Mouse (Mus musculus): ENCODE results near the gene Rtl10. TPM values are rescaled to one million over a fixed set of nuclear protein-coding genes. Genes with fewer than 3 reads are reported as not detected.
"Not testable (repeated sequence)": the region's sequence is repeated elsewhere in the genome, so short reads cannot be mapped to it uniquely, and the experiment has no call there.

Gene Rtl10
- total RNA-seq, 2 experiments from 2014 or later = 5.1 to 6.7 TPM

DNA sequence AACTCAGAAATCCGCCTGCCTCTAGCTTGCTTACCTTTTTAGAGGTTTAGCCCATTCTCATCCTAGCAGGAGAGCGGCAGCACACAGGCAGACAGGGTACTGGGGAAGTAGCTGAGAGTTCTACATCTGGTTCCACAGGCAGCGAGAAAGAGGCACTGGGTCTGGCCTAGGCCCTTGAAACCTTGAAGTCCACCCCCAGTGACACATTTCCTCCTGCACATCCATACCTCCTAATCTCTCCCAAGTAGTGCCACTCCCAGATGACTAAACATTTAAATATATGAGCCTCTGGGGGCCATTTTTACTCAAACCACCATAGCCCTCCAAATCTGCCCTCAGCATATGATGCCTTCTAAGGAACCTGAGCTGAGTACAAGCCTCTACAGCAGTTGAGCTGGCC lies 16.3 kb upstream of the Rtl10 start:
- peak in 1 of 2 experiments; percentile 9 for DNase-seq (ENCODE audit: low spot score in 2 of 2)

DNA sequence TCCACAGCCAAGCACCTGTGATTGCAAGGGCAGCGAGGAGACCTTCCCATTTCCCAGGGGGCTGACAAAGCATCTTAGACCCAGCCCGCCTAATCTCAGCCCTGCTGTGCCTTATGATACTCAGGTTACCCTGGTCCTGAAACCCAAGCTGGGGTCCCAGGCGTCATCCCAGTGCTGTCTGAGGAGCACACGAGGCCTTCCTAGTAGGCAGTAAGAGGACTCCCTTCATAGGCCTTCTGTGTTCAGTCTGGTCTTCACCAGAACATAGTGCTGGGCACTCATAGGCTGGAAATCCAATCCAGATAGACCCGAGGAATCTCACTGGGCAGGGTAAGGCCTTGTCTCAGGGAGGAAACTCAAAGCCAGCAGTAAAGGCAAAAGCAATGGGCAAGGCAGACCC lies 14.9 kb upstream of the Rtl10 start:
- peak in 1 of 2 experiments; percentile 12 for DNase-seq (ENCODE audit: low spot score in 2 of 2)

DNA sequence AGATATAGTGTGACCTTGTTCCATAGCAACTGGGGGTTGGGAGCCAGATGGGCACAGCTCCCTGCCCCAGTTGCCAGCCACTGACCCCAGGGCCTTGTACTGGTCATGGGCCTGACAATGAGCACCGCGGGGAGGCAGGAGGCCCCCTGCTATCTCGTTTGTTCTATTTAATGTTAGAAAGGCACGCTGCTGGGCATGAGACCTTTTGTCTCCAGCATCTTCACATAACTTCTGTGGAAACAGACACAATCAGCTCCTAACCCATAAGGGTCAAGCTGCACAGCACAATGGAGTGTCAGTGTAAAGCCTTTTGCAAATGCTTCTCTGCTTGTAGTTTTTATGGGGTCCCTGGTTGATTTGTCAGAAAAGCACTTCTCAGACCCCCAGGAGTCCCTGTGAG lies 14.3 kb upstream of the Rtl10 start:
- peak in 1 of 2 experiments; percentile 3 for DNase-seq (ENCODE audit: low spot score in 2 of 2)

DNA sequence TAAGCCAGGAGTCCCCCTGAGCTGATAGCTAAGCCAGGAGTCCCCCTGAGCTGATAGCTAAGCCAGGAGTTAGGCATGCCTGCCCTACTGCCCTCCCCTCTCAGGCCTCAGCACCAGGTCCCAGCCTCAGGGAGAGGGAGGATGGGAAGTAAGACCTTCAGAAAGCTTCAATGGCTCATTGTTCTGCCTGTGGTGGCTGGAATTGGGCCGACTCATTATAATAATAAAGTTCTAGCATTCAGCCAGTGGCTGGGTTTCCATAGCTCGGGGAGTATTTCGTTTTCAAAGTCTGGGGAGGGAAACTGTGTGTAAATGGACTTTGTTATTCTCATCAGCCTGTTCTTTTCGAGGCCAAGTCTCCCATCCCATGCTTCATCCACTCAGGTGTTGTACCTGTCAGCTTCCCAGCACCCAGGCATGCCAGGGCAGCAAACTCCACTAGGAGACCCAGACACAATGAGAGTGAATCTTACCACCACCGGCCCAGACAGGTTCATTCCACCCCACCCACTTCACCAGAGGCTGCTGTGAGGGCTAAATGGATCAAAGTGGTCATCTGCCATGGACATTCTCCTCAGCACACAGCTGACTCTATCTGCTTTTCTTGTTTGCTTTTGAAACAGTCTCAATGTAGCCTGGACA lies 13.8 kb upstream of the Rtl10 start:
- peak in 1 of 2 experiments; percentile 12 for DNase-seq (ENCODE audit: low spot score in 2 of 2)

DNA sequence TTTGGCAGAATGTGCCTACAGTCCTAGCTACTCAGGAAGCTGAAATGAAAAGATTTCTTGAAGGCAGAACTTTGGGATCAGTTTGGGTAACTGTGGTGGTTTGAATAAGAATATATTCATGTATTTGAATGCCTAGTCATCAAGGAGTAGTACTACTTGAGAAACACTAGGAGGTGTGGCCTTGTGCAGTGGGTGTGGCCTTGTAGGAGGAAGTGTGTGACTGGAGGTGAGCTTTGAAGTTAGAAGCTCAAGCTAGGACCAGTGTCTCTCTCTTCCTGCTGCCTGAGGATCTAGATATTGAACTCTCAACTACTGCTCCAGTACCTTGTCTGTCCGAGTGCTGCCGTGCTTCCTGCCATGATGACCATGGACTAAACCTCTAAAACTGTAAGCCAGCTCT lies 12.6 kb upstream of the Rtl10 start:
- no peak for DNase-seq (ENCODE audit: low spot score in 2 of 2)

DNA sequence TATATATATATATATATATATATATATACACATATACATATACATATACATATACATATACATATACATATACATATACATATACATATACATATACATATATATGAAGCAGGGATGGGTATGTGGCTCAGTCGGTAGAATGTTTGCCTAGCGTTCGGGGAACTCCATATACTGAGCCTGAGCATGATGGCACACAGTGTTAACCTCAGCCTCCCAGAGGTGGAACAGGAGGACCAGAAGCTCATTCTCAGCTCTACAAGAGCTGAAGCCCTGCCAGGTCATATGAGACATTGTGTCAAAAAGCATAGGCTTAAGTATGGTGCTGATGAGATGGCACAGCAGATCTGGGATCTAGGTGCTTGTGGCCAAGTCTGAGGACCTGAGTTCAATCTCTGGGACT lies 8.4 kb upstream of the Rtl10 start:
- no peak for DNase-seq (ENCODE audit: low spot score in 2 of 2)

DNA sequence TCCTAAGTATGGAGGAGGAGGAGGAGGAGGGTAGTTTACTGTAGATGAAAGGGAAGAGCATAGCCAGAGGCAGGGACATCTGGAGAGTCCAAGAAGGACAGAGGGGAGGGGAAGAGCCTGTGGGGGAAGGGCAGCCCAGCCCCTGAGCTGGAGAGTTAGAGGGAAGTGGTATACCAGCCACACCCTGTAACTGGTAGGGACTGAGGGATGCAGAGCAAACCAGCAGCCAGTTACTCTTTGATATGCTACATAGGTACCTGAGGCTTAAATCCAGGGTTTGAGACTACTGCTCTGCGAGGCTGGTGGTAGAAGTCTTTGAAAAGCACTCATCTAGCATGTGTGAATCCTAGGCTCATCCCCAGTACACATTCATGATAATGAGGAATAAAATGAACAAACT lies 7.8 kb upstream of the Rtl10 start:
- no peak for DNase-seq (ENCODE audit: low spot score in 2 of 2)

DNA sequence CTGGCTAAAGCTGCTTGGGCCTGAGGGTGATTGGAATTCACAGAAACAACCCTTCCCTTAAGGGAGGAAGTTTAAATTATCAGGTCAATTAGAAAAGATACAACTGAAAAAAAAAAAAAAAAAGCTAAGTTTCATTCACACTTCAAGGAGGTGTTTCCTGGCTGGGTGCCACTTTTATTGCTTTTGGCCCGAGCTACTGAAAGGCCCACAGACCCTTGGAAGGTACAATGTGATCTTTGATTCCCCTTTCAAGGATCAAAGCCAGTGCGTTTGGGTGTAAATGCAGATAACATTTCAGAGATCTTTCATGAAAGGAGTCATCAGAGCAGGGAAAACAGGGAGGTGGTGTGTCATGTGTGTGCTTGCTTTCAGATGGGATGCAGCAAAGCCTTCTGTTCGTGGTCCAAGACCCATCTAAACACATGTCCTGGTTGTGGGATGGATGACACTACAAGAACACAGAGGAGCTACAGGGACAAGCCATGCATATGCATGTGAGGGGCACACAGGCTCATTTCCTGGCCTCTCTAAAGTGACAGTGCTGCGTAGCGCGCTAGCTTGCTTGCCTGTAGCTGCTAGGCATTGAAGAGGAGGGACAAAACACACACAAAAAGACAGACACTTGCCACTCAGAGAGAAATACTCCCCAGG lies 711 bp upstream of the Rtl10 start:
- no peak for DNase-seq (ENCODE audit: low spot score in 2 of 2)

DNA sequence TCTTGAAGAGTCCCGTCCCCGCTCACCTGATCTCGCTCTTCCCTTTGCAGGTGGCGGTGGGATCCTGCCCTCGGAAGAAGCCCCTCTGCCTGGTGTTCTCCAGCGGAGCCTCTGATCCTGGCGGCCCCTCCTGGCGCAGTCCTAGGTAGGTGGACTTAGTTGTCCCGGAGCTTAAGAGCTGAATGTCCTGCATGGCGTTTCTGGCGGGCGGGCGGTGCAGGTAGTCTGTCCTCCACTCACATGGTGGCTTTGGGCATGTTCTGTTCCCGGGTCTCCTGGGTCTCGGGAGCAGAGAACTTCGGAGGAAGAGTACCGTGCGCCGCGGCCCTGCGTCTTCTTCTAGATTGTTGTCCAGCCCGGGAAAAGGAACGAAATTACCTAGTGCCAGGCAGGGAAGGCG lies 295 bp downstream of the Rtl10 start:
- DNase-seq (ENCODE audit: low spot score in 2 of 2) = peak; percentile 29 to 38

DNA sequence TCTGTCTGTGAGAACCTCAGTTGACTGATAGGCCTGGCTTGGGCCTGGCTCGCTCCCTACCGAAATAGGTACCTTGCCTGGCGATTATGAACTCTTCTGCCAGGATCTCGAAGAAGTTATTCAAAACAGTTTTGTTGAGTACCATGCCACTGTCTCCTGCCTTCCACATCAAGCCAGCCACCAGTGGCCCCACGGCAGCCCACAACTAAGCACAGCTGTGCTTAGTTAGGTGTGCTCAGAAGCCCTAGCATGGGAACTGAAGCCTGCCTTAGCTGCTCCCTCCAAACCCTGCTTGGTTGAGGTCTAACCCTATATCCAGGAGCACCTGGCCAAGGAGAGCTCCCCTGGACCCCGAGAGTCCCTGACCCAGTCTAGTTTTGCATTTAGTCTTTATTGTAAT lies 2.8 kb downstream of the Rtl10 start:
- no peak for DNase-seq (ENCODE audit: low spot score in 2 of 2)

DNA sequence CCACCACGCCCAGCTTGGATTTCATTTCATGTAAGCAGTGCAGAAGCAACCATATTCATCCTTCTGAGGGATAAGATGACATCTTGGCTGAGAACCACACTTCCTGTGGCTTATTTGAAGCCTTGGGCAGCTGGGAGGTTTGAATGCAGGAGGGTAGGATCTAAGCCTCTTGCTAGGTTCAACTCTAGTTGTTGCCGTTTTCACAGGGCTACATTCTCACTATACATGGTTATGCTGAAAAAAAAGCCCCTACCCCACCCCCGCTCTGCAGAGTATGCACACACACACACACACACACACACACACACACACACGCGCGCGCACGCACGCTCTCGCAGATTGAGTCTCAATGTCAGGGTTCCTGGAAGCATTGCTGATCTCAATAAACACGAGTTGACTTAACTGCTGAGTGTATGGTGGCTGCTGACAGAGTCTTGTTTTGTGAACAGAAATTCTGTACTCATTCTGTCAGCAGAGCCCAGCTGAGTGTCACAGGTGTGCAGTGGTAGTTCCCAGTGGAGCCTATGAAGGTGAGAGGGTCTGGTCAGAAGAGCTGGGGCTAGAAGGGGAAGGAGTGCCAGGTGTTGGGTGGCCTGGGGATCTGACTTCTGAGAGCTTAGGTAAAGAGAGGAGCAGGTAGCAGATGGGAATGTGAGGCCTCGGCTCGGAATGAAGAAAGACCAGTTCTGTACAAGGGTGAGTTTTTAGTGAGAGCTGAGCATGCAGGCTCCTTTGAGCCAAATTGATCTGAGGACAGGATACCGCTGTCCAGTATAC lies 5.1 kb downstream of the Rtl10 start:
- DNase-seq (ENCODE audit: low spot score in 2 of 2) = no peak

DNA sequence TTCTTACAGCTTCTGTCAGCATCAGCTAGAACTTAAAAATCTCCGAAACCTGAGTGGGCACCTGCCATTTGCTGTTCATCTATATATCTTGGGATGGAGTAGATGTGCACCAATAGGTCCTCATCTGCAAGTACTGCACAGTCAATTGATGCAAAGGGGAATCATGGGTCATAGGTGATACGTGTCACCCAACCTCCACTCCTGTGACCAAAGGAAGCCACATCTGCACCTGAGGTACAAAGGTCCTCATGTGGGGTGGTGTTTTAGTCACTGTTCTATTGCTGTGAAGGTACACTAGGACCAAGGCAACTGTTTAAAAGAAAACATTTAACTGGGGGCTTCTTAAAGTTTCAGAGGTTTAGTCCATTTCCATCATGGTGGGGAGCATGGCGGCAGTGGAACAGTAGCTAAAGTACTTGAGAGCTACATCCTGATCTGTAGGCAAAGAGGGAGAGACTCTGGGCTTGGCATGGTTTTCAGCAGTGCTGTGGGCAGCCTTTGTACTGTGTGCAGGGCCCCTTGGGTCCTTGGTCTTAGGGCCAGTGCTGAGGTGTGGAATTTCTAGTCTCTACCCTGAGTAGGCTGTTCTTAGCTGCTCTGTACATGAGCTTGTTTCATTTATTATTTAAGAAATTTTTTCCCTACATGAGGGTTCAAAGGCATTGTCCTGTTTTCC lies 8.0 kb downstream of the Rtl10 start:
- DNase-seq (ENCODE audit: low spot score in 2 of 2) = no peak

DNA sequence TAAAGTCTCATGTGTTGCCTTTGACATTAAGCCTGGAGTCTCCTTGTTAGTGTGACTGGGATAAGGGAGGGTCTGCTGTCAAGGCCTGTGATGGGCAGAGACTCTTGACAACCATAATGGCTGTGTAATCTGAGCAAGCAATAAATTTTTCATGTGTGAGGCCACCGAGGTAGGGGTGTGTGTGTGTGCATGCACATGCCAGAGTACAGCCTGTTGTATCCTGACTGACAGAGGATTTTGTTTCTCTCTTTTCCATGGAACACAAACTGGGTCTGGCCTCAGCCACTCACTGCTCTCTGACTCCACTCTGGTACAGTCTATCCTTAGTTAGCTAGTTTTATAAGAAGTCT lies 8.5 kb downstream of the Rtl10 start:
- no peak for DNase-seq (ENCODE audit: low spot score in 2 of 2)

DNA sequence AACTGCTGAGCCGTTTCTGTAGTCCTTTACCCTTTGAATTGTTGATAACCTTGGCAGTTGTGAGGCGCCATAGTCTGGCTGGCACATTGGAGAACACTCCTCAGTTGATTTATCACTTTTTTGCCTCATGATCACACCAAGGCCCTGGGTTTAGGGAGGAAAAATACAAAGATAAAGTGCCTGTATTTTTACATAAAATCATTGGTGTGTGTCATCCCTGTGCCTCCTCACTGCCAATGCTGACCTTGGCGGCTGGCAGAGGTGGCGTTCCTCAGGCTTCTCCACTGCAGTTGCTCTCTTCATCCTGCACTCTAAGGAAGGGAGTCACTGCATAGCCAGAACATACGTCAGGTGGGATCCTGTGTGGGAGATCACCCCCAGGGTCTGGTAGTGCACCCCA lies 13.0 kb downstream of the Rtl10 start:
- DNase-seq (ENCODE audit: low spot score in 2 of 2) = no peak

DNA sequence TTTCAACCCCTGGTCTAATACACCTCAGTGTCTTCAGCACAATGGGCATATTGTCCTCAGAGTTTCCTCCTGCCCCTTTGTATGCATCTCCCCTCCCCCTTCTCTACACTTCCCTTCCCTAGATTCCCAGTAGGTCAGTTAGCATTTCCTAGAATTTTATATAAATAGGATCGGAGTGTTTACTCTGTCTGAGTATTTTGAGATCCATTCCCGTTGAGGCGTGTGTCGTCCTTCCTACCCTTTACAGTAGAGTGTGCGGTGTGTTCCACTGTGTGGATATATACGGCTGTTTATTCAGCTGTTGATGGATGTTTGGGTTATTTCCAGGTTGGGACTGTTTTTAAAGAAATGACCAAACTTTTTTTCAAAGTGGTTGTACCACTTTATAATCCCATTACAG lies 14.8 kb downstream of the Rtl10 start:
- no peak for DNase-seq (ENCODE audit: low spot score in 2 of 2)

DNA sequence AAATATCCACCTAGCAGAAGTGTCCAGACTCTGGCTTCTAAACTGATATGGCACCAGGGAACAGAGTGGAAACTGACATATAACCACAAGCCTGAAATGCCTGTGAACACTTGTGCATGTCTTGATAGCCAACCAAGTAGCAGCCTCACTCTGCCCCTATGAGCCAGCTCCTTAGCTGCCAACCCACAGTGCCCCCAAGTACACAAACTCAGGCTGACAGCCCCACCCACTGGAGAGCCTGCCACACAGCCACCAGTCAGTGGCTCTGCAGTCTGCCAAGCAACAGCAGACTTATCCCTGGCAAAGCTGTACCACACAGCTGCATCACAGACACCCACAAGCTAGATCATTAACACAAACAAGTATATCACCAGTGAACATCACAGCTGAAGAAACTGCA lies 19.4 kb downstream of the Rtl10 start:
- no peak for DNase-seq (ENCODE audit: low spot score in 2 of 2)

DNA sequence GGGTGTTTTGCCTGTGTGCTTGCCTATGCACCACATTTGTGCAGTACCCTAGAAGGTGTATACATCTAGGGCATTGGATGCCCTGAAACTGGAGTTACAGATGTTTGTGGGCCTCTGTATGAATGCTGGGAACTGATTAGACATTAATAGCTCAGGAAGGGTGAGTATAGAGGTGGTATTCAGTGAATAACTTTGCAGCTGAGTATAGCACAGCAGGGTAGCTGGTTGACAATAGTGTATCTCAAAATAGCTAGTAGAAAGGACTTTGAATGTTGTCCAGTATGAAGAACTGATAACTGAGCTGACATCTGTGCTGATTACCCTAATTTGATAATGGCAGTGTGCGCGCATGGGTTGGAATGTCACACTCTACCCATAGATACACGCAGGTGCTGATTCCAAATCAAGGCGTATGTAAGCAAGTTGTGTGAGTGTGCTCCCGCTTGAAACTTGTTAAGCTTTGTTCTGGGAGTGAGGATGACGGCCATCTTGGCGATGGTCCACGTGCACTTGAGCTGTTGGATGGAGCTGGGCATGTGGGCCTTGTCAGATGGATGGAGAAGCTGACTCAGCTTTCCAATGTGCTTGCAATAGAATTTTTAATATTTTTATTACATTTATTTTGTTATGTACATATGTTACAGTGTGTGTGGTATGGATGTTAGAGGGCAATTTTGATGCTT lies 25.0 kb downstream of the Rtl10 start:
- DNase-seq (ENCODE audit: low spot score in 2 of 2) = no peak

DNA sequence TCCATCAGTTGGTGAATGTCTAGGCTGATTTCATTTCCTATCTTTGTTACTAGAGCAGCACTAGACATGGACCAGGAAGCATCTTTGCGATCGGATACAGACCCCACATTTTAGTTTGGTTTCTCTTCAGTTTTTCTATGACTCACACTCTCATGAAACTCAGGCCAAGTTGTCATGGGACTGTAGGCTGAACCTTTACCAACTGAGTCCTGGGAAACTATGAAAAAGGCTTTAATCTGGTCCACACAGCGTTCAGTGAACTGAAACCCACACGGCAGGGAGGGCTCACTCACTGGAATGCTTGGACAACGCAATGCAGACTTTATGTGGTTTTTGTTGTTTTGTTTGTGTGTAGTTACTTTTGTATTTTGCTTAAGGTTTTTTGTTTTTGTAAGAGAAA lies 30.0 kb downstream of the Rtl10 start:
- no peak for DNase-seq (ENCODE audit: low spot score in 2 of 2)

DNA sequence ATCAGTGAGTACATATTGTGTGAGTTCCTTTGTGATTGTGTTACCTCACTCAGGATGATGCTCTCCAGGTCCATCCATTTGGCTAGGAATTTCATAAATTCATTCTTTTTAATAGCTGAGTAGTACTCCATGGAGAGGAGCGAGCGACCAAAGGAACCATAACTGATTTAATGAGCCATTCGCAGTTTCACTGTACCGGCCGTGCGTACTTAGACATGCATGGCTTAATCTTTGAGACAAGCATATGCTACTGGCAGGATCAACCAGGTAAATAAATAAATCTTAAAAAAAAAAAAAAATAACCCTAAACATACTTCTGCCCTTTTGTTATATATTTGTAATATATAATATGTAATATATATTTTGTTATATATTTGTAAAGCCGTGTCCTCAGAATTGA lies 34.4 kb downstream of the Rtl10 start:
- not testable (repeated sequence) for DNase-seq (ENCODE audit: low spot score in 2 of 2)

DNA sequence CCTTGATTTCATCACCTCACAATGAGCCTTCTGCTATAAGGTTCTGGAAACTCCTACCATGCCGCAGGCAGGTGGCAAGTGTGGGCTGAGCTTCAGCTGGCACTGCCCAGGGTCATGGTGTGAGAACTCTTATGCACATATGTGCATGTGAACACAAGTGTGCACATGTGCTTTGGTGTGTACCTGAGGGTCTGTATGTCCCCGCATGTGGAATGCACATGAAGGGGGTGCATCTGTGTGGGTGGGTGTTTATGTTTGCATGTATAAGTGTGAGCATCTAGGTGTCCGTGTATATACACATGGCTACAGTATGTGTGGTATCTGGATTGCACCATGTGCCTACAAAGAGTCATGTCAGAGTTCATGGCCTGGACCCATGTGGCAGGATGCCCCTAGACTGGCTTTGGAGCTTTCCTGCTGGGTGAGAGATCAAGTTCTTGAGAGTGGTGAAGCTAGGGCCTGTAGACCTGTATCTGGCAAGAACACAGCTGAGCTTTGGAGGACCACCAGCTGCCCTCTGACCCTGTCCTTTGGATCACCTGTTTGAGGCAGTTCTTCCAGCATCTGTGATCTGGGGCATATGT lies 38.8 kb downstream of the Rtl10 start:
- no peak for DNase-seq (ENCODE audit: low spot score in 2 of 2)

DNA sequence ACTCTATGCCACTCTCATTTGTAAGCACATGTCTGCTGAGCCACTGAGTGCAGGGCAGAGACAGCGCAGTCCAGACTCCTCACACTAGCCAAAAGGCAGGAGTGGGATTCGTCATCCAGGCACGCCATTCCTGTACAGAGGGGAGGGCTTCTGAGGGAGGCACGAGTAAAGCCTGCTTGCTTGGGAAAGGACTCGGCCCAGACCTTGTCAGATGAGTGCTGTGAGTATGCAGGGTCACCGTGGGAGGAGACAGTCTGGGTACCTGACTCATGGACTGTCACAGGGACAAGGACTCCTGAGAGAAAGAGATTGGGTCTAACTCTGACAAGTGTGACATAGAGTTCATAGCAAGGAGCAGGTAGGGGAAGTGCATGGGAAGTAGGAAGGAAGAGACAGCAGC lies 40.6 kb downstream of the Rtl10 start:
- no peak for DNase-seq (ENCODE audit: low spot score in 2 of 2)
